Mouse (Mus musculus): ENCODE data around the gene Prkag2. TPM values are rescaled to one million over a fixed set of nuclear protein-coding genes. Genes with fewer than 3 reads are reported as not detected.
A peak's percentile ranks its signal among the peaks of the same experiment; 100 is the strongest.

Prkag2 gene
- polyA plus RNA-seq, 1 experiment from 2014 or later, result 40.3 TPM

- WGBS, result 38% methylated on average over 13 of the region's 13 CpGs
Measured at GRCm38 (mm10) chr5:24973228-24973627, 127.2 kb downstream of the Prkag2 start.

GRCm38 (mm10) chr5:24970552-24971275, 129.7 kb downstream of the Prkag2 start:
- Histone ChIP-seq H3K9ac (no peak overlapping the region), H3K4me3 (replicated peaks) (no peak overlapping the region), H3K27ac (no peak overlapping the region), H3K27me3 (no peaks in the 10 kb centered on the region), H3K9me3 (replicated peaks) (no peaks in the 10 kb centered on the region), H3K36me3 (no peaks in the 10 kb centered on the region), H3K4me1 (peaks cover 40% of the 10 kb centered on the region), H3K4me2 (no peak overlapping the region)
- no peak for ATAC-seq (replicated peaks; ENCODE audit: low FRiP score)
- WGBS, result 90% methylated on average over 8 of the region's 8 CpGs

More at GRCm38 (mm10) chr5:24973228-24973627, 127.2 kb downstream of the Prkag2 start:
- no peak overlapping the region for H3K27ac ChIP-seq
- 0 out of 2 replicates have a peak, but pooled peaks have one; percentile 43 for ATAC-seq (replicated peaks; ENCODE audit: low FRiP score)
- H3K9me3 ChIP-seq (replicated peaks), result no peaks in the 10 kb centered on the region
- no peaks in the 10 kb centered on the region for H3K27me3 ChIP-seq
- H3K4me2 ChIP-seq, result no peak overlapping the region
- no peak overlapping the region for H3K9ac ChIP-seq
- H3K4me1 ChIP-seq, result peaks cover 51% of the 10 kb centered on the region
- no peaks in the 10 kb centered on the region for H3K36me3 ChIP-seq
- H3K4me3 ChIP-seq (replicated peaks), result no peak overlapping the region

GRCm38 (mm10) chr5:24969241-24969880, 131.1 kb downstream of the Prkag2 start:
- no peak overlapping the region for H3K4me2 ChIP-seq
- no peak for ATAC-seq (replicated peaks; ENCODE audit: low FRiP score)

GRCm38 (mm10) chr5:24968792-24969191, 131.7 kb downstream of the Prkag2 start:
- no peak overlapping the region for H3K4me2 ChIP-seq
- no peak for ATAC-seq (replicated peaks; ENCODE audit: low FRiP score)
- no peak overlapping the region for H3K9ac ChIP-seq
- WGBS, result 48% methylated on average over 8 of the region's 8 CpGs
- H3K36me3 ChIP-seq, result no peaks in the 10 kb centered on the region
- no peak overlapping the region for H3K4me3 ChIP-seq (replicated peaks)
- H3K27ac ChIP-seq, result no peak overlapping the region
- H3K27me3 ChIP-seq, result no peaks in the 10 kb centered on the region
- H3K9me3 ChIP-seq (replicated peaks), result no peaks in the 10 kb centered on the region
- H3K4me1 ChIP-seq, result peaks cover 30% of the 10 kb centered on the region

More at GRCm38 (mm10) chr5:24969241-24969880, 131.1 kb downstream of the Prkag2 start:
- Histone ChIP-seq H3K27me3 (no peaks in the 10 kb centered on the region), H3K9me3 (replicated peaks) (no peaks in the 10 kb centered on the region), H3K27ac (no peak overlapping the region), H3K9ac (no peak overlapping the region), H3K4me3 (replicated peaks) (no peak overlapping the region), H3K4me1 (peaks cover 34% of the 10 kb centered on the region), H3K36me3 (no peaks in the 10 kb centered on the region)
- WGBS, result 79% methylated on average over 11 of the region's 11 CpGs

- no peaks in the 10 kb centered on the region for H3K9me3 ChIP-seq (replicated peaks)
- no peak overlapping the region for H3K4me2 ChIP-seq
- WGBS, result 58% methylated on average over 7 of the region's 7 CpGs
- no peak for ATAC-seq (replicated peaks; ENCODE audit: low FRiP score)
- H3K27me3 ChIP-seq, result no peaks in the 10 kb centered on the region
- H3K36me3 ChIP-seq, result no peaks in the 10 kb centered on the region
- H3K9ac ChIP-seq, result no peak overlapping the region
- H3K27ac ChIP-seq, result no peak overlapping the region
- no peak overlapping the region for H3K4me3 ChIP-seq (replicated peaks)
- H3K4me1 ChIP-seq, result peaks cover 22% of the 10 kb centered on the region
Measured at GRCm38 (mm10) chr5:24967898-24968535, 132.4 kb downstream of the Prkag2 start.

- ATAC-seq (replicated peaks; ENCODE audit: low FRiP score), result no peak
- H3K4me3 ChIP-seq (replicated peaks), result no peak overlapping the region
- H3K27ac ChIP-seq, result no peak overlapping the region
- H3K9me3 ChIP-seq (replicated peaks), result no peaks in the 10 kb centered on the region
- no peak overlapping the region for H3K9ac ChIP-seq
- peaks cover 14% of the 10 kb centered on the region for H3K4me1 ChIP-seq
- H3K4me2 ChIP-seq, result no peak overlapping the region
- 71% methylated on average over 4 of the region's 4 CpGs for WGBS
- H3K27me3 ChIP-seq, result no peaks in the 10 kb centered on the region
- H3K36me3 ChIP-seq, result no peaks in the 10 kb centered on the region
Measured at GRCm38 (mm10) chr5:24963776-24964175, 136.7 kb downstream of the Prkag2 start.

- Histone ChIP-seq H3K9ac (no peak overlapping the region), H3K4me2 (no peak overlapping the region), H3K27me3 (no peaks in the 10 kb centered on the region), H3K4me1 (peaks cover 4% of the 10 kb centered on the region; the same call in 1 of the 2 replicates), H3K36me3 (no peaks in the 10 kb centered on the region), H3K9me3 (replicated peaks) (no peaks in the 10 kb centered on the region; the same call in 1 of the 2 replicates), H3K27ac (no peak overlapping the region), H3K4me3 (replicated peaks) (no peak overlapping the region)
- ATAC-seq (replicated peaks; ENCODE audit: low FRiP score), result no peak
- 91% methylated on average over 5 of the region's 5 CpGs for WGBS
Measured at GRCm38 (mm10) chr5:24960791-24961190, 139.7 kb downstream of the Prkag2 start.

GRCm38 (mm10) chr5:24959758-24960157, 140.7 kb downstream of the Prkag2 start:
- Histone ChIP-seq H3K4me2 (no peak overlapping the region), H3K9me3 (replicated peaks) (no peaks in the 10 kb centered on the region; the same call in 1 of the 2 replicates), H3K27me3 (no peaks in the 10 kb centered on the region), H3K9ac (no peak overlapping the region), H3K27ac (no peak overlapping the region), H3K36me3 (no peaks in the 10 kb centered on the region), H3K4me1 (no peaks in the 10 kb centered on the region), H3K4me3 (replicated peaks) (no peak overlapping the region)
- WGBS, result 81% methylated on average over 3 of the region's 3 CpGs
- no peak for ATAC-seq (replicated peaks; ENCODE audit: low FRiP score)

- no peak for ATAC-seq (replicated peaks; ENCODE audit: low FRiP score)
- no peak overlapping the region for H3K27ac ChIP-seq
- H3K4me1 ChIP-seq, result no peaks in the 10 kb centered on the region
- no peaks in the 10 kb centered on the region for H3K36me3 ChIP-seq
- H3K27me3 ChIP-seq, result no peaks in the 10 kb centered on the region
- H3K9me3 ChIP-seq (replicated peaks), result no peaks in the 10 kb centered on the region; the same call in 1 of the 2 replicates
- WGBS, result 82% methylated on average over 5 of the region's 5 CpGs
- H3K4me3 ChIP-seq (replicated peaks), result no peak overlapping the region
- no peak overlapping the region for H3K4me2 ChIP-seq
- H3K9ac ChIP-seq, result no peak overlapping the region
Measured at GRCm38 (mm10) chr5:24958596-24958995, 141.8 kb downstream of the Prkag2 start.

- ATAC-seq (replicated peaks; ENCODE audit: low FRiP score), result no peak
- Histone ChIP-seq H3K9ac (no peak overlapping the region), H3K4me1 (peaks cover 9% of the 10 kb centered on the region; the same call in 1 of the 2 replicates), H3K27me3 (no peaks in the 10 kb centered on the region), H3K36me3 (no peaks in the 10 kb centered on the region), H3K9me3 (replicated peaks) (no peaks in the 10 kb centered on the region; the same call in 1 of the 2 replicates), H3K27ac (no peak overlapping the region), H3K4me2 (no peak overlapping the region), H3K4me3 (replicated peaks) (no peak overlapping the region)
- WGBS, result 86% methylated on average over 7 of the region's 7 CpGs
Measured at GRCm38 (mm10) chr5:24956891-24957290, 143.6 kb downstream of the Prkag2 start.

GRCm38 (mm10) chr5:24952842-24953741, 147.3 kb downstream of the Prkag2 start:
- Histone ChIP-seq H3K27me3 (no peaks in the 10 kb centered on the region), H3K9ac (no peak overlapping the region), H3K27ac (no peak overlapping the region), H3K4me1 (peaks cover 9% of the 10 kb centered on the region; the same call in 1 of the 2 replicates), H3K4me2 (no peak overlapping the region), H3K4me3 (replicated peaks) (no peak overlapping the region), H3K9me3 (replicated peaks) (no peaks in the 10 kb centered on the region; the same call in 1 of the 2 replicates), H3K36me3 (no peaks in the 10 kb centered on the region)
- ATAC-seq (replicated peaks; ENCODE audit: low FRiP score), result no peak
- 58% methylated on average over 16 of the region's 16 CpGs for WGBS
